Mouse (Mus musculus): ENCODE data around the gene Rtn2.

Rtn2 gene

GRCm38 (mm10) chr7:19344938-19345471, 62.6 kb downstream of the Rtn2 start:
- peak; percentile 97 for DNase-seq (ENCODE audit: low spot score)

Data from lung, postnatal 25 days (tissue).